Mouse (Mus musculus) testis, adult 2 months (tissue): ENCODE results near the gene Stard5.

Experiments used
- CTCF ChIP-seq: fragments of 200-500 bp; IDR thresholded peaks from 2 replicates; pipeline ENCODE4 v1.5.1; 2012; ENCODE audit warnings: low read depth, mild to moderate bottlenecking, inconsistent platforms, low read length, moderate library complexity; ENCODE audit not compliant: control insufficient read depth, insufficient read depth, insufficient replicate concordance
- POLR2A ChIP-seq: fragments of 200-500 bp; IDR thresholded peaks from 2 replicates; pipeline ENCODE4 v1.6.1; 2012; ENCODE audit warnings: low read depth, mild to moderate bottlenecking, inconsistent platforms, low read length, moderate library complexity; ENCODE audit not compliant: control insufficient read depth

- TF ChIP-seq CTCF (no peak), POLR2A (no peak)
These were observed 8.8 kb downstream of the Stard5 start for GRCm38 (mm10) chr7:83640581-83640980.
